Comparison of ENCODE assay signal across 33 mouse cellular contexts in the genomic region with DNA sequence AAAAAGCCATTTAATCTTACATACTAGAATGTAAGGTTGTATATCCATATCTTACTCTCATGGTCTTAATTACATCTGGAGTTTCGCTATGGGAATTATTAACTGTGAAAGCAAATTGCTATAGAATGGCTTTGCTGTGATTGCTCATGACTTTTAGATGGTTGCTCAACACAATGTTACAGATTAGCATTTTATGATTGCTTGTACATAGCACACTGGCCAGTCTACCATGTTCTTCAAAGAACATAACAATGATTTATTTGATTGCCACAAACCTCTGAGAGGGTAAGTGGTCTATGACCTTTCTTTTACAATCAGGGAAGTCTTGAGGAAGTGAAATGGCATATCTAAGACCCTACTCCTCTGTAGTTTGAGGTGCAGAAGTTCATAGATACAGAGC. TPM values are rescaled to one million over a fixed set of nuclear protein-coding genes. Genes with fewer than 3 reads are reported as not detected.
"Had no signal": no experiment of that assay in that cellular context is flagged by ENCODE, and none has a peak within 500 bp of the region (broad histone marks: within the 10 kb centered on the region; RNA-seq: fewer than 3 reads in every experiment).

No protein-coding gene starts in this region.

- H3K4me1 ChIP-seq: heart, embryonic 10.5 days; heart, embryonic 15.5 days; hindbrain, embryonic 10.5 days; hindbrain, embryonic 12.5 days; hindbrain, embryonic 13.5 days; hindbrain, embryonic 15.5 days; kidney, embryonic 15.5 days had no signal

- H3K4me2 ChIP-seq: heart, embryonic 11.5 days; heart, embryonic 12.5 days; heart, embryonic 13.5 days; heart, embryonic 15.5 days; hindbrain, embryonic 12.5 days; hindbrain, embryonic 13.5 days; hindbrain, embryonic 14.5 days; hindbrain, embryonic 15.5 days; kidney, embryonic 15.5 days had no signal

- H3K4me3 ChIP-seq: heart, embryonic 10.5 days; heart, embryonic 12.5 days; heart, embryonic 13.5 days; heart, embryonic 15.5 days; hindbrain, embryonic 10.5 days; hindbrain, embryonic 12.5 days; hindbrain, embryonic 13.5 days; hindbrain, embryonic 15.5 days; kidney, embryonic 15.5 days; layer of hippocampus, adult 2 months; left cerebral cortex, adult 2 months had no signal

- ATAC-seq: hindbrain, embryonic 16.5 days; hindbrain, postnatal 0 days; inflammation-experienced regulatory T-cells, adult 6 months had no signal

- H3K27me3 ChIP-seq: heart, embryonic 12.5 days; heart, embryonic 13.5 days; heart, embryonic 15.5 days had no signal

- H3K9me3 ChIP-seq: heart, embryonic 10.5 days; heart, embryonic 12.5 days; heart, embryonic 13.5 days; heart, embryonic 15.5 days; hindbrain, embryonic 10.5 days; hindbrain, embryonic 12.5 days; hindbrain, embryonic 13.5 days; hindbrain, embryonic 15.5 days; kidney, embryonic 15.5 days had no signal

- DNase-seq: heart, postnatal 10 days; heart, postnatal 14 days; heart, postnatal 36 days; heart, postnatal 4 days; kidney, adult 11 months; kidney, adult 18-20 months; kidney, adult 2 months; kidney, adult 8-10 months; kidney, adult 9 months; kidney, postnatal 10 days; kidney, postnatal 14 days; kidney, postnatal 25 days; kidney, postnatal 36 days; kidney, postnatal 4 days; layer of hippocampus, adult 9-11 months; layer of hippocampus, postnatal 36 days had no signal

- H3K36me3 ChIP-seq: heart, embryonic 10.5 days; heart, embryonic 12.5 days; heart, embryonic 13.5 days; heart, embryonic 15.5 days; hindbrain, embryonic 10.5 days; hindbrain, embryonic 12.5 days; hindbrain, embryonic 13.5 days; hindbrain, embryonic 15.5 days; kidney, embryonic 15.5 days had no signal

- H3K27ac ChIP-seq: heart, embryonic 10.5 days; heart, embryonic 13.5 days; heart, embryonic 15.5 days; hindbrain, embryonic 10.5 days; hindbrain, embryonic 12.5 days; hindbrain, embryonic 13.5 days; hindbrain, embryonic 14.5 days; hindbrain, embryonic 15.5 days; hindbrain, postnatal 0 days; kidney, embryonic 15.5 days; kidney, postnatal 0 days; layer of hippocampus, adult 2 months; left cerebral cortex, adult 2 months had no signal

- H3K9ac ChIP-seq: heart, embryonic 12.5 days; heart, embryonic 13.5 days; heart, embryonic 15.5 days; hindbrain, embryonic 12.5 days; hindbrain, embryonic 13.5 days; hindbrain, embryonic 14.5 days; hindbrain, embryonic 15.5 days; kidney, embryonic 15.5 days had no signal

RNA-seq across cellular contexts. Expression of gene Col4a6, which starts 25.9 kb away (rescaled TPM):
- polyA plus RNA-seq: inflammation-experienced regulatory T-cells, adult 6 months had no signal

RNA-seq across cellular contexts. Expression of gene Col4a5, which starts 27.2 kb away (rescaled TPM):
- polyA plus RNA-seq: inflammation-experienced regulatory T-cells, adult 6 months had no signal
